Mouse (Mus musculus) adrenal gland, postnatal 14 days (tissue): ENCODE measurements around the gene Myrip. TPM values are rescaled to one million over a fixed set of nuclear protein-coding genes. Genes with fewer than 3 reads are reported as not detected.

Experiments used
- DNase-seq: peaks from one replicate; pipeline ENCODE4 v3.0.0; 2021; ENCODE audit warnings: mixed read lengths
- total RNA-seq: library from RNA; stranded (reverse); gene quantifications from 2 replicates; pipeline ENCODE4 v1.2.3, GENCODE M21; 2021

Gene Myrip
- total RNA-seq, 1 experiment from 2014 or later = 5.7 TPM

- no peak for DNase-seq
These were observed 169.1 kb downstream of the Myrip start for GRCm38 (mm10) chr9:120470431-120470830.

GRCm38 (mm10) chr9:120481644-120482043 lies 180.3 kb downstream of the Myrip start:
- DNase-seq = no peak

GRCm38 (mm10) chr9:120482382-120482781 lies 181.1 kb downstream of the Myrip start:
- DNase-seq = no peak

GRCm38 (mm10) chr9:120483101-120483500 lies 181.8 kb downstream of the Myrip start:
- no peak for DNase-seq

- peak; percentile 79 for DNase-seq
These were observed 185.8 kb downstream of the Myrip start for GRCm38 (mm10) chr9:120487076-120487475.

- DNase-seq = no peak
These were observed 190.2 kb downstream of the Myrip start for GRCm38 (mm10) chr9:120491509-120491908.

- DNase-seq = no peak
These were observed 190.7 kb downstream of the Myrip start, which contains the start of gene Eif1b for GRCm38 (mm10) chr9:120492010-120492399. Gene Eif1b, plus strand, starts transcription at chr9:120492232.

- DNase-seq = peak; percentile 87
These were observed 191.4 kb downstream of the Myrip start for GRCm38 (mm10) chr9:120492400-120493351.

- DNase-seq = no peak
These were observed 192.5 kb downstream of the Myrip start for GRCm38 (mm10) chr9:120493781-120494180.

- DNase-seq = peak; percentile 80
These were observed 195.4 kb downstream of the Myrip start for GRCm38 (mm10) chr9:120496691-120497090.

GRCm38 (mm10) chr9:120497983-120498382 lies 196.7 kb downstream of the Myrip start:
- no peak for DNase-seq

GRCm38 (mm10) chr9:120501191-120501902 lies 200.0 kb downstream of the Myrip start:
- no peak for DNase-seq

- DNase-seq = peak; percentile 81
These were observed 200.7 kb downstream of the Myrip start for GRCm38 (mm10) chr9:120502013-120502412.

- DNase-seq = no peak
These were observed 203.1 kb downstream of the Myrip start for GRCm38 (mm10) chr9:120504423-120504822.

GRCm38 (mm10) chr9:120511781-120512180 lies 210.5 kb downstream of the Myrip start:
- peak; percentile 40 for DNase-seq

- no peak for DNase-seq
These were observed 215.4 kb downstream of the Myrip start for GRCm38 (mm10) chr9:120516720-120517119.

- no peak for DNase-seq
These were observed 217.6 kb downstream of the Myrip start for GRCm38 (mm10) chr9:120518946-120519345.

- DNase-seq = no peak
These were observed 218.3 kb downstream of the Myrip start for GRCm38 (mm10) chr9:120519469-120520125.

GRCm38 (mm10) chr9:120521161-120521560 lies 219.8 kb downstream of the Myrip start:
- DNase-seq = no peak
